Mouse (Mus musculus): ENCODE measurements around the gene Cadm4. TPM values are rescaled to one million over a fixed set of nuclear protein-coding genes. Genes with fewer than 3 reads are reported as not detected.

Gene Cadm4
- polyA plus RNA-seq, 1 experiment from 2014 or later = 0.54 TPM

GRCm38 (mm10) chr7:24530062-24530931 lies 48.5 kb downstream of the Cadm4 start, which contains the start of gene Irgq:
Gene Irgq (plus strand): TSS chr7:24530689.
- under 1% methylated on average over 44 of the region's 44 CpGs for WGBS
- peak; percentile 99 for DNase-seq (ENCODE audit: low spot score)
- H3K36me3 ChIP-seq = peaks cover 18% of the 10 kb centered on the region
- peaks cover 23% of the 10 kb centered on the region for H3K4me1 ChIP-seq
- peak within 1 kb of the TSS; percentile 97 for H3K27ac ChIP-seq
- H3K9me3 ChIP-seq = no peaks in the 10 kb centered on the region
- peaks cover 25% of the 10 kb centered on the region for H3K27me3 ChIP-seq (ENCODE audit: insufficient read depth, poor library complexity, severe bottlenecking)
- H3K4me3 ChIP-seq = peak within 1 kb of the TSS; percentile 75

GRCm38 (mm10) chr7:24531211-24531971 lies 49.6 kb downstream of the Cadm4 start:
- Histone ChIP-seq H3K9me3 (no peaks in the 10 kb centered on the region), H3K27ac (peak overlapping the region; percentile 97), H3K4me3 (peak overlapping the region; percentile 75), H3K27me3 (ENCODE audit: insufficient read depth, poor library complexity, severe bottlenecking) (peaks cover 30% of the 10 kb centered on the region), H3K36me3 (peaks cover 29% of the 10 kb centered on the region), H3K4me1 (peaks cover 23% of the 10 kb centered on the region)
- 2% methylated on average over 43 of the region's 43 CpGs for WGBS
- DNase-seq (ENCODE audit: low spot score) = peak; percentile 93

GRCm38 (mm10) chr7:24533031-24533571 lies 51.3 kb downstream of the Cadm4 start:
- H3K36me3 ChIP-seq = peaks cover 29% of the 10 kb centered on the region
- H3K9me3 ChIP-seq = no peaks in the 10 kb centered on the region
- peak overlapping the region; percentile 50; the same call in 1 of the 2 replicates for H3K4me3 ChIP-seq
- H3K27me3 ChIP-seq (ENCODE audit: insufficient read depth, poor library complexity, severe bottlenecking) = peaks cover 30% of the 10 kb centered on the region
- 64% methylated on average over 28 of the region's 28 CpGs for WGBS
- H3K27ac ChIP-seq = no peak overlapping the region
- peaks cover 23% of the 10 kb centered on the region for H3K4me1 ChIP-seq
- no peak for DNase-seq (ENCODE audit: low spot score)

- H3K9me3 ChIP-seq = no peaks in the 10 kb centered on the region
- no peak for DNase-seq (ENCODE audit: low spot score)
- peaks cover 30% of the 10 kb centered on the region for H3K27me3 ChIP-seq (ENCODE audit: insufficient read depth, poor library complexity, severe bottlenecking)
- H3K27ac ChIP-seq = 0 out of 2 replicates have a peak overlapping the region, but pooled peaks have one; percentile 33
- WGBS = 15% methylated on average over 42 of the region's 42 CpGs
- H3K4me3 ChIP-seq = peak overlapping the region; percentile 50
- peaks cover 29% of the 10 kb centered on the region for H3K36me3 ChIP-seq
- H3K4me1 ChIP-seq = peaks cover 23% of the 10 kb centered on the region
Observed at GRCm38 (mm10) chr7:24533806-24534205, 52.0 kb downstream of the Cadm4 start.

GRCm38 (mm10) chr7:24534301-24534700 lies 52.5 kb downstream of the Cadm4 start:
- WGBS = 24% methylated on average over 19 of the region's 19 CpGs

GRCm38 (mm10) chr7:24537081-24537480 lies 55.3 kb downstream of the Cadm4 start:
- WGBS = 88% methylated on average over 4 of the region's 4 CpGs
- H3K27ac ChIP-seq = no peak overlapping the region

More at GRCm38 (mm10) chr7:24534301-24534700, 52.5 kb downstream of the Cadm4 start:
- no peak for DNase-seq (ENCODE audit: low spot score)
- Histone ChIP-seq H3K36me3 (peaks cover 29% of the 10 kb centered on the region), H3K9me3 (no peaks in the 10 kb centered on the region), H3K27ac (0 out of 2 replicates have a peak overlapping the region, but pooled peaks have one; percentile 33), H3K4me3 (peak overlapping the region; percentile 50), H3K27me3 (ENCODE audit: insufficient read depth, poor library complexity, severe bottlenecking) (peaks cover 30% of the 10 kb centered on the region), H3K4me1 (peaks cover 21% of the 10 kb centered on the region)

GRCm38 (mm10) chr7:24537591-24537990 lies 55.8 kb downstream of the Cadm4 start:
- Histone ChIP-seq H3K9me3 (no peaks in the 10 kb centered on the region), H3K27ac (no peak overlapping the region), H3K4me1 (peaks cover 13% of the 10 kb centered on the region), H3K27me3 (ENCODE audit: insufficient read depth, poor library complexity, severe bottlenecking) (peaks cover 30% of the 10 kb centered on the region), H3K4me3 (no peak overlapping the region), H3K36me3 (peaks cover 28% of the 10 kb centered on the region)
- no peak for DNase-seq (ENCODE audit: low spot score)
- 76% methylated on average over 5 of the region's 5 CpGs for WGBS

More at GRCm38 (mm10) chr7:24537081-24537480, 55.3 kb downstream of the Cadm4 start:
- Histone ChIP-seq H3K4me1 (peaks cover 13% of the 10 kb centered on the region), H3K27me3 (ENCODE audit: insufficient read depth, poor library complexity, severe bottlenecking) (peaks cover 30% of the 10 kb centered on the region), H3K36me3 (peaks cover 29% of the 10 kb centered on the region), H3K9me3 (no peaks in the 10 kb centered on the region), H3K4me3 (no peak overlapping the region)
- no peak for DNase-seq (ENCODE audit: low spot score)

GRCm38 (mm10) chr7:24538154-24538553 lies 56.3 kb downstream of the Cadm4 start:
- H3K27me3 ChIP-seq (ENCODE audit: insufficient read depth, poor library complexity, severe bottlenecking) = peaks cover 26% of the 10 kb centered on the region
- H3K27ac ChIP-seq = no peak overlapping the region
- peaks cover 12% of the 10 kb centered on the region for H3K4me1 ChIP-seq
- no peak for DNase-seq (ENCODE audit: low spot score)
- H3K9me3 ChIP-seq = no peaks in the 10 kb centered on the region
- H3K4me3 ChIP-seq = no peak overlapping the region
- 50% methylated on average over 5 of the region's 5 CpGs for WGBS
- H3K36me3 ChIP-seq = peaks cover 25% of the 10 kb centered on the region

GRCm38 (mm10) chr7:24538701-24539100 lies 56.9 kb downstream of the Cadm4 start:
- WGBS = 74% methylated on average over 5 of the region's 5 CpGs
- H3K4me1 ChIP-seq = peaks cover 7% of the 10 kb centered on the region
- peaks cover 19% of the 10 kb centered on the region for H3K36me3 ChIP-seq
- no peak overlapping the region for H3K27ac ChIP-seq
- no peaks in the 10 kb centered on the region for H3K9me3 ChIP-seq
- DNase-seq (ENCODE audit: low spot score) = no peak
- H3K27me3 ChIP-seq (ENCODE audit: insufficient read depth, poor library complexity, severe bottlenecking) = peaks cover 21% of the 10 kb centered on the region
- no peak overlapping the region for H3K4me3 ChIP-seq

- peaks cover 11% of the 10 kb centered on the region for H3K27me3 ChIP-seq (ENCODE audit: insufficient read depth, poor library complexity, severe bottlenecking)
- no peak for DNase-seq (ENCODE audit: low spot score)
- H3K9me3 ChIP-seq = no peaks in the 10 kb centered on the region
- no peak overlapping the region for H3K27ac ChIP-seq
- H3K4me3 ChIP-seq = no peak overlapping the region
- no peaks in the 10 kb centered on the region for H3K4me1 ChIP-seq
- H3K36me3 ChIP-seq = peaks cover 13% of the 10 kb centered on the region; the same call in 1 of the 2 replicates
- WGBS = 88% methylated on average over 4 of the region's 4 CpGs
Observed at GRCm38 (mm10) chr7:24539686-24540085, 57.9 kb downstream of the Cadm4 start.

- H3K4me3 ChIP-seq = no peak overlapping the region
- WGBS = 76% methylated on average over 2 of the region's 2 CpGs
- peaks cover 16% of the 10 kb centered on the region for H3K4me1 ChIP-seq
- peaks cover 13% of the 10 kb centered on the region for H3K36me3 ChIP-seq
- DNase-seq (ENCODE audit: low spot score) = no peak
- no peaks in the 10 kb centered on the region for H3K9me3 ChIP-seq
- no peak overlapping the region for H3K27ac ChIP-seq
- no peaks in the 10 kb centered on the region for H3K27me3 ChIP-seq (ENCODE audit: insufficient read depth, poor library complexity, severe bottlenecking)
Observed at GRCm38 (mm10) chr7:24544506-24544905, 62.7 kb downstream of the Cadm4 start.

- WGBS = 31% methylated on average over 13 of the region's 13 CpGs
- DNase-seq (ENCODE audit: low spot score) = no peak
- Histone ChIP-seq H3K4me1 (peaks cover 16% of the 10 kb centered on the region), H3K36me3 (peaks cover 29% of the 10 kb centered on the region), H3K9me3 (no peaks in the 10 kb centered on the region), H3K27ac (peak within 1 kb of the TSS; percentile 89), H3K4me3 (peak within 1 kb of the TSS; percentile 88), H3K27me3 (ENCODE audit: insufficient read depth, poor library complexity, severe bottlenecking) (no peaks in the 10 kb centered on the region)
Observed at GRCm38 (mm10) chr7:24546068-24546614, 64.3 kb downstream of the Cadm4 start, which contains the start of the genes Pinlyp and Xrcc1. Gene Pinlyp (minus strand): TSS chr7:24546118. Gene Xrcc1 (plus strand): TSS chr7:24546289.
